Mouse (Mus musculus) forebrain, embryonic 16.5 days (tissue): ENCODE data around the gene Olfr322. TPM values are rescaled to one million over a fixed set of nuclear protein-coding genes. Genes with fewer than 3 reads are reported as not detected.

Experiments
- ATAC-seq: fragments of 200-750 bp; cut with Nextera tagmentation; 2 replicates; pipeline ENCODE4 v1.8.0; 2017; ENCODE audit warnings: mild to moderate bottlenecking, moderate library complexity
- H3K27ac ChIP-seq: fragments of 300-500 bp; sonication (generic); 2 replicates; pipeline ENCODE4 v1.5.1; 2014; ENCODE audit warnings: low read length, control low read depth
- H3K27me3 ChIP-seq: fragments of 300-500 bp; sonication (generic); replicated peaks from 2 replicates; pipeline ENCODE4 v1.6.1; 2014; ENCODE audit warnings: low read length; ENCODE audit not compliant: control insufficient read depth, insufficient read depth
- H3K36me3 ChIP-seq: fragments of 300-500 bp; sonication (generic); 2 replicates; pipeline ENCODE4 v1.6.1; 2014; ENCODE audit not compliant: control insufficient read depth, insufficient read depth
- H3K4me1 ChIP-seq: fragments of 300-500 bp; sonication (generic); replicated peaks from 2 replicates; pipeline ENCODE4 v1.6.1; 2014; ENCODE audit warnings: low read length; ENCODE audit not compliant: control insufficient read depth, insufficient read depth
- H3K4me2 ChIP-seq: fragments of 300-500 bp; sonication (generic); 2 replicates; pipeline ENCODE4 v1.6.1; 2014; ENCODE audit warnings: mild to moderate bottlenecking, low read length, control low read depth
- H3K4me3 ChIP-seq: fragments of 300-500 bp; sonication (generic); replicated peaks from 2 replicates; pipeline ENCODE4 v1.5.1; 2014; ENCODE audit warnings: mild to moderate bottlenecking, low read length, control low read depth
- H3K9ac ChIP-seq: fragments of 300-500 bp; sonication (generic); replicated peaks from 2 replicates; pipeline ENCODE4 v1.6.1; 2014; ENCODE audit warnings: low read depth, low read length, control low read depth
- H3K9me3 ChIP-seq: fragments of 300-500 bp; sonication (generic); 2 replicates; pipeline ENCODE4 v1.6.1; 2016; ENCODE audit warnings: low read length; ENCODE audit not compliant: control insufficient read depth
- WGBS: fragments of 180-500 bp; shearing (Covaris S2); extraction: QIAGEN DNeasy Blood & Tissue Kit; methylation state at CpG from one replicate; pipeline ENCODE4 v1.1.7; 2014; 5-methylcytosine and 5-hydroxymethylcytosine counted together
- polyA plus RNA-seq: library from polyadenylated mRNA; unstranded; fragments of >200 nt; fragmentation: Nextera tagmentation; extraction: Ambion mirVana; gene quantifications from 2 replicates; pipeline ENCODE4 v1.2.1, GENCODE M21; 2015

The Olfr322 gene
- polyA plus RNA-seq, 1 experiment from 2014 or later = not detected

GRCm38 (mm10) chr11:58638176-58638701 lies 20.3 kb upstream of the Olfr322 start:
- H3K9me3 ChIP-seq = no peaks in the 10 kb centered on the region
- 69% methylated on average over 7 of the region's 7 CpGs for WGBS
- no peaks in the 10 kb centered on the region for H3K36me3 ChIP-seq
- no peak overlapping the region for H3K4me3 ChIP-seq
- H3K27me3 ChIP-seq = 0 out of 2 replicates have a peak, but pooled peaks cover 2% of the 10 kb centered on the region
- H3K9ac ChIP-seq = no peak overlapping the region
- H3K4me2 ChIP-seq = no peak overlapping the region
- no peak for ATAC-seq
- peaks cover 10% of the 10 kb centered on the region for H3K4me1 ChIP-seq
- H3K27ac ChIP-seq = no peak overlapping the region

DNA sequence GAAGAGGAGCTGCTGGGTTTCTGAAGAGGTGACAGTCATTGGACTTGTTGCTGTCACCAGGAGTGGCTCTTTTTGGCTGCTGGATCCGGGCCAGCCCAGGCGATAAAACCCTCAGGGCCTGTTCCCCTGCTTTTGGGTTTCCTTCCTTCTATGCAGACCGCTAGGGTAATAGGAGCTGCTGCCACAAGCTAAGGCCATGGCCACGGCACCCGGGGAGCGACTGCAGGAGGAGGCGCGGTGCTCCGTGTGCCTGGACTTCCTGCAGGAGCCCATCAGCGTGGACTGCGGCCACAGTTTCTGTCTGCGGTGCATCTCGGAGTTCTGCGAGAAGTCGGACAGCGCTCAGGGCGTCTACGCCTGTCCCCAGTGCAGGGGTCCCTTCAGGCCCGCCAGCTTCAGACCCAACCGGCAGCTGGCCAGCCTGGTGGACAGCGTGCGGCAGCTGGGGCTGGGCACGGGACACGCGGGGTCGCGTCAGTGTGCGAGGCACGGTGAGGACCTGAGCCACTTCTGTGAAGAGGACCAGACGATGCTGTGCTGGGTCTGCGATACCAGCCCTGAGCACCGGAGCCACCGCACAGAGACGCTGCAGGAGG lies 18.2 kb upstream of the Olfr322 start, which contains the start of gene Trim58:
Trim58 (plus strand) TSS at position 194 of the 596 bp plus-strand sequence.
- no peaks in the 10 kb centered on the region for H3K36me3 ChIP-seq
- no peak within 1 kb of the TSS for H3K27ac ChIP-seq
- peak within 1 kb of the TSS; percentile 84 for H3K4me2 ChIP-seq
- H3K4me1 ChIP-seq = peaks cover 10% of the 10 kb centered on the region
- ATAC-seq = no peak
- peak within 1 kb of the TSS; percentile 43 for H3K9ac ChIP-seq
- 0 out of 2 replicates have a peak, but pooled peaks cover 2% of the 10 kb centered on the region for H3K27me3 ChIP-seq
- no peaks in the 10 kb centered on the region for H3K9me3 ChIP-seq
- 2% methylated on average over 34 of the region's 34 CpGs for WGBS
- H3K4me3 ChIP-seq = peak within 1 kb of the TSS; percentile 41

GRCm38 (mm10) chr11:58641057-58641456 lies 17.5 kb upstream of the Olfr322 start:
- 25% methylated on average over 14 of the region's 14 CpGs for WGBS
- Histone ChIP-seq H3K9ac (peak overlapping the region; percentile 43; the same call in 1 of the 2 replicates), H3K9me3 (no peaks in the 10 kb centered on the region)

DNA sequence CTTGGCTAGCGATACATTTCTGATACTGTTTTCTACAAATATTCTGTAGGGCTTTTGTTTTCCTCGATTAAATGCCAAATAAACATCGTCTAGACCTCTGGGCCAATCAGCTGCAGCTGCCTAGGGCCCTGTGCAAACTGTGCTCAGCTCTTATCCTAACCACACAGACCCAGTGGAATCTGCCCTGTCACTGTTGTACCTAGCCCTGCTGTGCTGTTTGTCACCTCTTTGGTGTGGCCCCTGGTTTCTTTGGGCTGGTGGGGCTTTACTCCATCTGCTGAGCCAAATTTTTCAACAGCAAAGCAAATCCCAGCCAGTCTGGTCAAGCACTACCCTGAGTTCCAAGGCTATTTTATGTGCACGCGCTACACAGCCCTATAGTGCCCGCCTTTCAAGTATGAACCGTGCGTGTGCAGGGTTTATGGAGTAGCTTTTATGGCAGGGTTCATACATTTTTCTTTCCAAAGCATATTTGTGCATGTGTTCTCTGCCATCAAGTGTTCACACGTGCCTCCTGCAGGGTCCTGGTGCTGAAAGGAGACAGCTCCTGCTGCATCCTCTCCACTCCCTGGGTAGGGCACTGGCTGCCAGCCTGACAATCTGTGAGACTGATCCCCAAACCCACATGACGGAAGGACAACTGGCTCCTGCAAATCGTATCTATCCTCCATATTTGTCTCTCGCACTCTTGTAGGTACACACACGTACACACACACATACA lies 16.8 kb upstream of the Olfr322 start:
- Histone ChIP-seq H3K4me1 (peaks cover 10% of the 10 kb centered on the region), H3K9me3 (no peaks in the 10 kb centered on the region), H3K36me3 (no peaks in the 10 kb centered on the region), H3K4me3 (no peak overlapping the region), H3K9ac (no peak overlapping the region), H3K27me3 (0 out of 2 replicates have a peak, but pooled peaks cover 2% of the 10 kb centered on the region), H3K27ac (no peak overlapping the region), H3K4me2 (no peak overlapping the region)
- WGBS = 76% methylated on average over 13 of the region's 13 CpGs
- no peak for ATAC-seq

More at GRCm38 (mm10) chr11:58641057-58641456, 17.5 kb upstream of the Olfr322 start:
- Histone ChIP-seq H3K4me1 (peaks cover 10% of the 10 kb centered on the region), H3K36me3 (no peaks in the 10 kb centered on the region), H3K4me2 (peak overlapping the region; percentile 84), H3K4me3 (peak overlapping the region; percentile 41; the same call in 1 of the 2 replicates), H3K27me3 (0 out of 2 replicates have a peak, but pooled peaks cover 2% of the 10 kb centered on the region), H3K27ac (no peak overlapping the region)
- ATAC-seq = no peak

DNA sequence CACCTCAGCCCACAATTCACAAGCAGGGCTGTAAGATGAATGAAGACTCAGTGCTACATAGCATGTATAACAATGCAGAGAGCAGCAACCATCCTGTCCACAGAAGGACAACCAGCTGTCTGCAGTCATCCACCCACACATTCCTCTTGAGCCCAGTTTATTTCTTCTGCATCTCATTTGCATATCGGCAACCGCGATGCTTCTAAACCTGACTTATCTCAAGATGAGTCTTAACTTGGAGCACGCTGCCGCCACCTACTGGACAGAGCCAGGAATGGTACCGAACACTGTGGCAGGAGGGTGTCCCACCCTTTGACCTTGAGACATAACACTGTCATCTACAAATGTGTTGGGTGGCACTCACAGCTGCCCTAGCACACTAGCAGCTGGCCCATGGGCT lies 15.2 kb upstream of the Olfr322 start:
- H3K27ac ChIP-seq = no peak overlapping the region
- 0 out of 2 replicates have a peak, but pooled peaks cover 2% of the 10 kb centered on the region for H3K27me3 ChIP-seq
- WGBS = 33% methylated on average over 6 of the region's 6 CpGs
- no peak for ATAC-seq
- no peak overlapping the region for H3K4me2 ChIP-seq
- peaks cover 10% of the 10 kb centered on the region for H3K4me1 ChIP-seq
- H3K36me3 ChIP-seq = no peaks in the 10 kb centered on the region
- no peaks in the 10 kb centered on the region for H3K9me3 ChIP-seq
- H3K9ac ChIP-seq = no peak overlapping the region
- no peak overlapping the region for H3K4me3 ChIP-seq

- Histone ChIP-seq H3K27me3 (no peaks in the 10 kb centered on the region), H3K9ac (no peak overlapping the region), H3K4me2 (no peak overlapping the region), H3K27ac (no peak overlapping the region), H3K36me3 (no peaks in the 10 kb centered on the region), H3K4me1 (no peaks in the 10 kb centered on the region), H3K9me3 (no peaks in the 10 kb centered on the region), H3K4me3 (no peak overlapping the region)
- ATAC-seq = no peak
- 94% methylated on average over 3 of the region's 3 CpGs for WGBS
Measured at GRCm38 (mm10) chr11:58655151-58655550, 3.4 kb upstream of the Olfr322 start.

GRCm38 (mm10) chr11:58669252-58669651 lies 10.7 kb downstream of the Olfr322 start:
- Histone ChIP-seq H3K36me3 (no peaks in the 10 kb centered on the region), H3K9ac (no peak overlapping the region), H3K4me1 (no peaks in the 10 kb centered on the region), H3K4me2 (no peak overlapping the region), H3K27me3 (no peaks in the 10 kb centered on the region), H3K4me3 (no peak overlapping the region), H3K9me3 (no peaks in the 10 kb centered on the region), H3K27ac (no peak overlapping the region)
- ATAC-seq = no peak

DNA sequence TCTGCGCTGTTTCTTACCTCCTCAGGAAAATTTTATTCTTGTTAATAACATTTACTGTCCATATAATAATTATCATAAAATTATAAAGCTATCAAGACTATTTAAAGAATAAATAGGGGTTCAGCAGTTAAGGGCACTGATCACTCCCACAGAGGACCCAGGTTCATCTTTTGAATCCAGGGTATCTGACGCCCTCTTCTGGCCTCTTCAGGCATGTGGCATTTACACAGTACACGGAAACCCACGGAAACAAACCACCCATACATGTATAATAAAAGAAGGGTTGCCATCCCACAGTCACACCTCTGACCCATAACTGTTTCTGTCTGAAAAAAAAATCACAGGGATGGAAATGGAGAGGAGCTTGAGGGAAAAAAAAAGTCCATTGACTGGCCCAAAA lies 13.2 kb downstream of the Olfr322 start:
- 58% methylated on average over 4 of the region's 4 CpGs for WGBS
- H3K36me3 ChIP-seq = no peaks in the 10 kb centered on the region
- H3K4me1 ChIP-seq = no peaks in the 10 kb centered on the region
- H3K4me2 ChIP-seq = no peak overlapping the region
- H3K27me3 ChIP-seq = no peaks in the 10 kb centered on the region
- no peak for ATAC-seq
- no peak overlapping the region for H3K27ac ChIP-seq
- no peak overlapping the region for H3K4me3 ChIP-seq
- H3K9ac ChIP-seq = no peak overlapping the region
- H3K9me3 ChIP-seq = no peaks in the 10 kb centered on the region

GRCm38 (mm10) chr11:58680799-58681198 lies 22.2 kb downstream of the Olfr322 start, which contains the start of gene Olfr320:
Olfr320 (plus strand) TSS chr11:58681099.
- no peaks in the 10 kb centered on the region for H3K9me3 ChIP-seq
- no peaks in the 10 kb centered on the region for H3K27me3 ChIP-seq
- ATAC-seq = no peak
- no peak within 1 kb of the TSS for H3K27ac ChIP-seq
- H3K4me1 ChIP-seq = no peaks in the 10 kb centered on the region
- H3K9ac ChIP-seq = no peak within 1 kb of the TSS
- no peak within 1 kb of the TSS for H3K4me3 ChIP-seq
- 90% methylated on average over 1 of the region's 1 CpGs for WGBS
- no peak within 1 kb of the TSS for H3K4me2 ChIP-seq
- H3K36me3 ChIP-seq = no peaks in the 10 kb centered on the region
